Mouse (Mus musculus) right cerebral cortex, postnatal 10 days (tissue): ENCODE data around the gene Zcchc13.
"Not testable (repeated sequence)": the region's sequence is repeated elsewhere in the genome, so short reads cannot be mapped to it uniquely, and the experiment has no call there.

Experiments
- DNase-seq, 2 experiments: peaks; one replicate each; pipeline ENCODE4 v3.0.0; 2021; ENCODE audit warnings: low spot score in 2 of 2

The Zcchc13 gene

DNA sequence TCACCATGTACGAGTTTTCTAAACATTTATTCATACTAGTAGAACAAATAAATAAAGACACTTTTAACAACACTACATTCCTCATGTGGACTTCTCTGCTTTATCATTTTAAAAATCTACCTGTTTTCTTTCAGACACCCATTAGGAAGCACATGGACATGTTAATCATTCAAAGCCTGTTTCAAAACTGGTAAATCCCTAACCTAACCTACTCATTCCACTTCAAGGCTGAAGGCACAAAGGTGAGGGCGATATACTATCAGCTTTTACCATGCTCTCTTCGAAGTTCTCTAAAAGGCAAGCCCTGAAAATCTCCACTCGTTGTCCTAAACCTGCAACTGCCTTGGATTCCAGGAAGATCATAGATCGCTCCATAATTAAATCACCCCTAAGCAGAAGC lies 8.2 kb downstream of the Zcchc13 start:
- no peak for DNase-seq

DNA sequence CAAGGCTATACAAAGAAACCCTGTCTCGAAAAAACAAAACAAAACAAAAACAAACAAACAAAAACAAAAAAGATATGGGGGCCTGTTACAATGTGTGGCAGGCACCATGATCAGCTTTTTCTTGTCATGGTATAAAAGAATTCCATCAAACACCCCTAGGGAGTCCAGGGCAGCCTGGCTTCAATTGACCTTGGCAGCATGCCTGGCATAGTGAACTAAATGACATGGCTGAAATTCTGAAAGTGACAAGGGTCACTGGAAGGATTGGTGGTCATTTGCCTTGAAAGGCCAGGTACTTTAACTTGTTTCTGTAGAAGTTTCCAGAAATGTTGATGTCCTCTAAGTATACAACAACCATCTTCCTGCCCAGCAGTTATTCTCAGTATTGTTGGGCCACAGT lies 13.9 kb downstream of the Zcchc13 start:
- no peak for DNase-seq

DNA sequence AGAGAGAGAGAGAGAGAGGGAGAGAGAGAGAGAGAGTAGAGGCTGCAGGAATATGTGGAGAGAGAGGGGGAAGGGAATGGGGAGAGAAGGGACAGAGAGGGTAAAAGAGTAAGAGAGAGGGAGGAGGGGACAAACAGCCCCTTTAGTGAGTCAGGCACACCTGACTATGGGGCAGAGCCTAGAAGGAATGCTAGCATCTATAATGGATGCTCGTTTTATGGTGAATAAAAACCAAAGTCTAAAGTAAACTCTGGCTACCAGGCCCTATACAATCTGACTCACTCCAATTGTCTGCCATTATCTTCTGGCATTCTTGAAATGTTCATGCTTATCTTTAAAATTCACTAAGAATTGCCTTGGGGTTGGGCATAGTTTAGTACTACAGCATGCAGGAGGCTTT lies 21.7 kb downstream of the Zcchc13 start:
- no peak for DNase-seq

DNA sequence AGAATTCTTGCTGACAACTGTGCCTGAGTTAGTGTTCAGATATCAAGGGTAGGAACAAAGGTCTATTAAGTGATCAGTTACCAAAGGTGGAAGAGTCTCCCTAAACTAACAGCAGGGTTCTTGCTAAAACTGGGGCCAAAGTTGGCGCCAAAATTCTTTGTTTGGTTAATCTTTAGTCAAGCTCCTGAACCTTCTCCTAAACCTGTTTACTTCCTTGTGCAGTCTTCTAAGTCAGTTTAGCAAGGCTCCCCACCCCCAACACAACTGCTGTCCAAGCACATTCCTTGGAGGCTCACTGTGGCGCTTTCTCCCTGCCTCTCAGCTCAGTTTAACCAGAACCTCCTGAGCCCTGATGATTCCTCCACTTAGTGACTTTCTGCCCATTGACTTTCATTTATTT lies 22.6 kb downstream of the Zcchc13 start:
- no peak for DNase-seq

DNA sequence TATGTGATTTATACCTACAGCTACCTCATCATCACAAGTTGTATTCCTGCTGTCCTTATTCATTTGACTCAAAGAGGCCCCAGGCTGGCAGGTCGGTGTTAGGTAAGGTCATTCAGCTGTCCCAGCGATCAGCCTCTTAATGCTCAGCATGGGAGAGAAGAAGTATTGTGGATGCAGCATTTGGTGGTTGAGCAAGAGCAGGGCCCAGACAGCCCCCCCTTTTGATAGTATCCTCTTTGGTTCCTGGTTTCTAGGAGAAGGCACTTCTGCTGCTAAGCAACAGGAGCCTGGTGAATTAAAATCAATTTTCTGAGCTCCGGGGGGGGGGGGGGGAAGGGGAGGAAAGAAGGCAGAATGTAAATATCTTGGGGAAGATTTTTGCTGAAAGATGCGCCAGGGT lies 28.6 kb downstream of the Zcchc13 start:
- DNase-seq, result peak in 1 of 2 experiments; percentile 47

DNA sequence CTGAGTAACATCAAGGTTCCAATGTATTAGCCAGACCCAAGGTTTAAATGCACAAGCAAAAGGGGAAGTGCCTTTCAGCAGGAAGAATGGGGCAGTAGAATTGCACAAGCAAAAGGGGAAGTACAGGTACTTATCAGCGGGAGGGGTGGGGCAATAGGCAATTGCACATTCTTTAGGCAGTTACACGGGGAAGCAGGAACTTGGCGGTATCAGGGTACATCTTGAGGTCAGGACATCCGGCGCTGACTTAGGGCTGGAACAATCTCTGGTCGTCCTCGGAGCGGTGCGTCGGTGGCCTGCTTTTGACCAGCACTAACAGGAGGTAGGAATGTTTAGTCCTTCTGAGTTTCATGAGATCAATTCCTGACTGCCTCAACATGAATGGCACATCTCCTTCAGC lies 34.1 kb downstream of the Zcchc13 start:
- not testable (repeated sequence) for DNase-seq

DNA sequence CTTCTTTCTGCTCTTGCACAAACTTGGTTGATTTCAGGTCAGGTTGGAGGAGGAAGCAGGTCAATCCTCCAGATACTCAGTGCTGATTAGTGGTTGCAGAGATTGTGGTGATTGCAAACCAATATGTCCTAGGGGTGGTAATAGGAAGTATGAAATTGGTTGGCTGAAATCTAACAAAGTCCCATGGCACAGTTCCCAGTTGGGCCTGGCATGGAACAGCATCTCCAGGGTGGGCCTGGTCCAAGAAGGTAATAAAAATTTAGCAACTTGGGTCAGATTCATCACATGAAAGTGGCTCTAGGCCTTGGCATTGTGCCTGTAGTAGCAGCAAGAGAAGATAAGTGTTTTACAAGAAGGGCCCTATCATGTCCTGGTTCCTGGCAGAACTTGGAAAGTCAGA lies 39.9 kb downstream of the Zcchc13 start:
- DNase-seq, result no peak

DNA sequence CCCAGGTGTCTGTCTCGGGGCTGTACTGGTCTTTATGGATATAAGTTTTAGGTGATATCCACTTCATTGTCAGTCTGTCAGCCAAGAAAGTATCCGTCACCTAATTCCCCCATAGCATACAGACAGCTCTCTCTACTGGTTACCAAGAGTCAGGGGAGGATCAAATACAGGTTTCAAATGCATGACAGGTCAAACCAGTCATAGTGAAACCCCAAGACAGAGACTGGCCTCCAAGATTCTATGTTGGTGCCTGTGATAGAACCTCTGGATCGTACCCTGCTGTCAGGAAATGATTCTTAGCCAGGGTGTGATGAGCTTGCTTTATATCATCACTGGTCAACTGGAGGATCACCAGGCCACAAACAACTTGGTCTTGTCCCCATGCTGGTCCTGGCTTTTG lies 43.4 kb downstream of the Zcchc13 start:
- DNase-seq, result no peak

DNA sequence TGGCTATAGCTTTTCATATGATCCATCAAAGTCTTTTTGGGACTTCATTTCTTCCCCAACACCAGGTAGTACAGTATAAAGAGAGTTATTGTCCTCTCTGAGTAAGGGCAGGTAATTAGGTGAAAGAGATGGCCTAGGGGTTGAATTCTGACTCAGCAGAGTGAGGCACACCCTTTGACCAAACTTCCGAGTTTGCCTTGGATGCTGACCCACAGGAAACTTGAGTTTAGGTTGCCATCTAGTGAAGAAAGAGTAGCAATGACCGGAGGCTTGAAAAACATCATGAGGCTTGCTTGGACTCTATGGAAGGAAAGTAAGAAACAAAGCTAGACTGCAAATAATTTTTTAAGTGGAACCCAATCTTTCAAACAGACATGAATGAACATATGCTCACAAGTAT lies 44.3 kb downstream of the Zcchc13 start:
- no peak for DNase-seq
